Mouse (Mus musculus) myocyte (in vitro differentiated cells): ENCODE data around the gene Gpatch2l.

ENCODE experiments used
- MAX ChIP-seq: IDR thresholded peaks from one replicate; pipeline ENCODE4 v1.6.1; 2011; ENCODE audit warnings: low read depth, mild to moderate bottlenecking, control low read depth
- POLR2A ChIP-seq: IDR thresholded peaks from one replicate; pipeline ENCODE4 v1.6.1; 2011; ENCODE audit warnings: low read depth, mild to moderate bottlenecking, control low read depth, moderate library complexity; ENCODE audit not compliant: insufficient read length
- REST ChIP-seq: IDR thresholded peaks from one replicate; pipeline ENCODE4 v1.6.1; 2011; ENCODE audit warnings: mild to moderate bottlenecking, control low read depth, moderate library complexity; ENCODE audit not compliant: insufficient read depth, insufficient read length
- TCF12 ChIP-seq: IDR thresholded peaks from one replicate; pipeline ENCODE4 v1.6.1; 2011; ENCODE audit warnings: mild to moderate bottlenecking, control low read depth; ENCODE audit not compliant: poor library complexity, insufficient read depth, severe bottlenecking
- TCF3 ChIP-seq: IDR thresholded peaks from one replicate; pipeline ENCODE4 v1.6.1; 2011; ENCODE audit warnings: low read depth, control low read depth; ENCODE audit not compliant: insufficient read length

DNA sequence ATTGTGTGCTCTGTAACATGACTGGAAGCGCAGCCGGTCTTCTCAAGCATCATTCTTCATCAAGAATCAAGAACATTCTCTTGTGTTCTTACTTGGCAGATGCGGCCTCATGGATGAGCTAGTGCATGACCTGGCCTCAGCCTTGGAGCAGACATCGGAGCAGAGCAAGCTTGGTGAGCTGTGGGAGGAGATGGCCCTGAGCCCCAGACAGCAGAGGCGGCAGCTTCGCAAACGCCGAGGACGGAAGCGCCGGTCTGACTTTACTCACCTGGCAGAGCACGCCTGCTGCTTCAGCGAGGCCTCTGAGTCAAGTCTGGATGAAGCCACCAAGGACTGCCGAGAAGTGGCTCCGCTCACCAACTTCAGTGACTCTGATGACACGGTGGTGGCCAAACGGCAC lies 2.3 kb downstream of the Gpatch2l start:
- no peak for TF ChIP-seq POLR2A
- no peak for TF ChIP-seq TCF3
- TF ChIP-seq REST = no peak
- no peak for TF ChIP-seq MAX
- TF ChIP-seq TCF12 = no peak
